Mouse (Mus musculus): ENCODE data around the gene Cpped1.

The Cpped1 gene

DNA sequence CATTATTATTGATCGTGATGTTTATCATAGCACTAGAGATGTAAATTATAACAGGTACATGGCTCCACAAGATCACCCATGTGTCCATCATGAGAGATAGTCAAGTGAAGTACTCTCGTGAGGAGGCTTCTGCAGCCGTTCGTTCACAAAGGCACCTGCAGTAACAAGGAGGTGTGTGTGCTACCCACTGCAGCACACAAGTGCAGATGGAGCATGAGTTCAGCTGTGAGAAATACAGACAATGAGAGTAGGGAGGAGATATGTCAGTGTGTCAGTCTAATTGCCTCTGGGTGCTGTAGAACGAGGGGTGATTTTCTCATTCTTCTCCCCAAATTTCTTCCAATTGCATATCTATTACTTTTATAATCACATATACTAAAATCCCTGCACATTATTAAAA, 63.9 kb downstream of the Cpped1 start:
- no peak for DNase-seq (ENCODE audit: low spot score in 2 of 2)

DNA sequence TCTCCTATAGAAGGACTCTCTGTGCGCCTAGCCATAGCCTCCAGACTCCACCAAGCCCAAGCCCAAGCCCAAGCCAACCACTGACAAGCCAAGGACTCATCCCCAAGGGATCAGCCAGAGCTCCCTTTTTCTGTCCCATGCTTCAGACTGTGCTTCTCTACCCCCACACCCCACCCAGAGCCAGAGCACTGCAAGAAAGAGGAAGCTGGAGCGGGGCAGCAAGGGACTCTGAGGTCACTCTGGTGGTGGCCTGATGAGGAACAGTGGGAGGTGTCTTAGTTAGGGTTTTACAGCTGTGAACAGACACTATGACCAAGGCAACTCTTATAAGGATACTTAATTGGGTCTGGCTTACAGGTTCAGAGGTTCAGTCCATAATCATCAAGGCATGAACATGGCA, 65.8 kb downstream of the Cpped1 start:
- DNase-seq (ENCODE audit: low spot score in 2 of 2): no peak

DNA sequence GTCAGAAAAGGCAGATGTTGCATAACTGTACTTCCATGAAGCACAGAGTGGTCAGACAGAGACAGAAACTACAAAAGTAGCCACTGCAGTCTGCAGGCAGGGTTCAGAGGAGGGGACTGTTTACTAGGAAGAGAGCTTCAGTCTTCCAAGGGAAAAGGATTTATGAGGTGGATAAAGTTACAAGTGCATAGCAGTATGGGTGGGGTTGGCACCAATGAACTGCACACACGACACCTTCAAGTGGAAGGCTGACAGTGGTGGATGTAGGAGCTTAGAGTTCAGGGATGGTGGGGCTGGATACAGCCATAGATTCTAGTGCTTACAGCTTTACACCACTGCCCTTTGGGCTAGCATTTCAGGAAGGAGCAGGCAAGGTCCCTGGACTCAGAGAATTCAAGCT, 75.8 kb downstream of the Cpped1 start:
- DNase-seq (ENCODE audit: low spot score in 2 of 2): no peak

DNA sequence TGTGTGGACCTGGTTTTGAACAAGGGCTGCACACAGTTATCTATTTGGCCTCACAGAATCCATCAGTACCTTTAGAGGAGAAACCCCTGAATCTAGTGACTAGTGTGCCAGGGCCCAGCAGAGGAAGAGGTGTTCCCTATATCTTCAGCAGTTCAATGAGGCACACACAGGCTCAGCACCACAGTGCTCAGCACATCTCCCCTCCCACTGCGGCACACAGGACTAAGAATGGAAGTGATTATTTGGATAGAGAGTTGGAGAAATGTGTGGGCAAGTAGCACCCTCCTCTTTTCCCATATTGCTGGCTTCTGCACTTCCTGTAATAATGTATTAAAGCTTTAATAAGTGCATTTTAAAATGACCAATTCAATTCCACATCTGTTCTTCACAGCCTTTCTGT, 80.4 kb downstream of the Cpped1 start:
- DNase-seq (ENCODE audit: low spot score in 2 of 2): no peak

- peak; percentile 24 to 37 for DNase-seq (ENCODE audit: low spot score in 2 of 2)
Observed at GRCm38 (mm10) chr16:11824833-11825232, 84.4 kb downstream of the Cpped1 start.

DNA sequence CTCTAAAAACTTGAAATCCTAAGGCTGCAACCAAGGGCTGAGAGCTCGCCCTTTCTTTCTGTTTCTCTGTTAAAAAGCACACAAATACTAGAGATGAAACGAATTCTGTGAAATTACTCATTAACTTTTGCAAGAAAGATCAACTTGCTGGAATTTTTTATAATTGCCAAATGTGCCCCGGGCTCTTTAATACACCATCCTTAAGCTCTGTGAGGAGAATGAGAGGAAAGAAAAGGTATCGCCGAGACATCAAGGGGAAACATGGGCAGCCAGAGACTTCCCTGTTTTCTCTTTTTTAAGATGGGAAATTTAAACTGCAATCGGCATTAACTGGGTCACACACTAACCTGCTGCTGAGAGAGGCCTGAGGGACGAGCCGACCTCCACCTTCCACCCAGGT, 84.9 kb downstream of the Cpped1 start:
- DNase-seq (ENCODE audit: low spot score in 2 of 2): no peak

- DNase-seq (ENCODE audit: low spot score in 2 of 2): no peak
Observed at GRCm38 (mm10) chr16:11820791-11821190, 88.5 kb downstream of the Cpped1 start.

GRCm38 (mm10) chr16:11814935-11815650, 94.2 kb downstream of the Cpped1 start:
- DNase-seq (ENCODE audit: low spot score in 2 of 2): no peak

GRCm38 (mm10) chr16:11812119-11812518, 97.1 kb downstream of the Cpped1 start:
- DNase-seq (ENCODE audit: low spot score in 2 of 2): no peak

DNA sequence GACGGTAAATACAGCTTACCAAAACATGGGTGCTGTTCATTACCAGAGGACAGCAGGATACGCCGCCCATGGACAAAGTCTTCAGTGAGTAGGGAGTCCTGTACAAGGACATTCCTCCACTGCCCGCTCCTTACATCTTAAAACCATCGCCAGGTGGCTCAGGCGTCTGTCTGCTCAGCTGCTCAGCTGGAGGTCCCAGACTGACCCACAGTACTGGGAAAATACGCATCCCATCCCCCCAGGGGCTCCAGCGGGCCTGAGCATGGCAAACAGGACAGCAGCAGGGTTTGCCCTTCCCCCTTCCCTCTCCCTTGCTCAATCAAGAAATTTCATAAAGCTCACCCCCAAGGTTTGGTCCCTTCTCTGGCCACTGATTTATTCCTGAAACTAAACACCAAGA, 99.6 kb downstream of the Cpped1 start:
- DNase-seq (ENCODE audit: low spot score in 2 of 2): no peak

DNA sequence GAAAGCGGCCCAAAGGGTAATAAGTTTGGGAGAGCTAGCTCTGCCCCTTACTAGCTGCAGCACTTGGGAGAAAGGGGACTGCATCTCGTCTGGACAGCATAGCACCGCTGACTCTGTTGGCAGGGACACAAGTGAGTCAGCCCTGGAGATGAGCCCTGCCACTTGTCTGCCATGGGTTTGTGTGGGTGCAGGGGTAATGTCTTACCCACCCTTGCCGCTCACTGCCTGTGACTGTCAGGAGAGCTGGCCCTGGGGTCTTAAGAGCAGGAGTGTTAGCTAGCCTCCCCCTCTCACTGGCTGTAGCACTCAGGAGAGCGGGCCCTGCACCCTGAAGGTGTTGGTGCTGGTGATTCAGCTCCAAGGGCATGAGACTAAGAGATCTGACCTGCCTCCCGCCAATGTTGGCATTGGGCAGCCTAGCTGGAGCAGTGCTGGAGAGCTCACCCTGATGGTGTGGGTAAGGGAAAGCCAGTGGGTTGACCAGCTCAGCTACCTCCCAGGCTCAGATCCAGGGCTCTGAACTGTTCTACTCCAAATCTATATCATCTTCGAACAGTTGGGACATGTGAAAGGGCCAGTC, 107.2 kb downstream of the Cpped1 start:
- no peak for DNase-seq (ENCODE audit: low spot score in 2 of 2)

DNA sequence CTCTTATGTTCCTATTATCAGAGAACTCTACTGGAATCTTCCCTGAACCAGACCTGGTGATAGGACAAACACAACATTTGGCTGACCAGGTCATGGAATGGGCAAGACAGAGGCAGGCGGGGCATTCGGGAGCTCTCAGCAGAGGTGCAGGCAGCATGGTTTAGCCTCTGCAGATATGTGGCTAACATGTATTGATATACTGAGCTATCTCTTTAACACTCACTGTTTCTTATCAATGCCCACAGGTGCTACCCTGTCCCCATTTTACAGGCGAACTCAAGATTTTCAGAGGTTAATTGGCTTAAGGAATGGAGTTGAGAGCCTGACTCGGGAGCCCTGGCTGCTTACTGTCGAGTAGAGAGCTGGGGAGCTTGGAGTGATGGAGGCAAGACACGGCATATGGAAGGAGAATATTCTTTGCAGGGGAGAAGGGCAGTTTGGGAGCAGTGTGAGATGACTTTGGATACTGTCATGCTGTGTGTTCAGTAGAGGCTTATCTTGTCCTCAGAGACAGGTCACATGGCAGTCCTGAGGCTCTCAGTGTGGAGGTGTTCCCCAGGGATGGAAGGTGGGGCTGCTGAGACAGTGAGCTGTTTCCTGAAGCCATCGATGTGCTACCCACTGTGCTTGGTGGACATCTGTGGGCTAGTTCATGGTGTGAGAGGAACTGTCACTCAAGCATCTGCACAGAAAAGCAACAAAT, 113.3 kb downstream of the Cpped1 start:
- no peak for DNase-seq (ENCODE audit: low spot score in 2 of 2)

DNA sequence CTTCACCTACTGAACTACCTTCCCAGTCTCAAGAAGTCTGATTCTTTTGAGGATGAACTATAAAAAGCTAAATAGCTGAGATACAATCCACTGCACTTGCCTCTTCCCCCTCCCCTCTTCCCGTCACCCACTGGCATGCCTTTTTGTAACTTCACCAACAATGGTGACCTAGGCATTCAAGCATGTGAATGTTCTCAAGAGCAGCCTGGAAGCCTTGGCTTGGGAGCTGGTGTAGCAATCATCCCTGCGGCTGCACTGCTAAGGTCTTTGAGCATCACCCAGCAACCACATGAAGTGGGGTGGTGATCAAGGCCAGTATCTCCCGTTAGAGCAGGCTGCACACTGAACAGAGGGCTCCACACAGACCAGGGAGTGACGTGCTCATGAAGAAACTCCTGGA, 114.6 kb downstream of the Cpped1 start:
- DNase-seq (ENCODE audit: low spot score in 2 of 2): no peak

GRCm38 (mm10) chr16:11793391-11793790, 115.9 kb downstream of the Cpped1 start:
- no peak for DNase-seq (ENCODE audit: low spot score in 2 of 2)

DNA sequence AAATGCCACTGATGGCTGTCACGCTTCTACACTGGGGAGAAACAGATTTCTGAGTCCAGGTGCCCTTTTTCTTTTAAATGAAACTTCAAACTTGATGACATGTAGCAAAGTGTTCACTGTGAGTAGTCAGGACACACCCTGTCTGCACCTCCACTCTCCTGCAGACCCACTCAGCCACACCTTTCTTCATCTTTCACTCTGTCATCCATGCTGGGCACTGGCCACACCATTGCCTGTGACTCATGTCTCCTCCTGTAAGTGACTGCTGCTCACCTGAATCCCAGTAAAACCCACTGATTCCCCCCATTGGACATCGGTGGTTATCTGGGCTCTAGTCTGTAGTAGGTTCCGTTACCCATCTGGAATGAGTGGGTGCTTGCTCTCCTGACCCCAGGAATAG, 118.8 kb downstream of the Cpped1 start:
- no peak for DNase-seq (ENCODE audit: low spot score in 2 of 2)

GRCm38 (mm10) chr16:11785806-11786205, 123.4 kb downstream of the Cpped1 start:
- DNase-seq (ENCODE audit: low spot score in 2 of 2): no peak

- DNase-seq (ENCODE audit: low spot score in 2 of 2): no peak
Observed at GRCm38 (mm10) chr16:11784354-11784753, 124.9 kb downstream of the Cpped1 start.

DNA sequence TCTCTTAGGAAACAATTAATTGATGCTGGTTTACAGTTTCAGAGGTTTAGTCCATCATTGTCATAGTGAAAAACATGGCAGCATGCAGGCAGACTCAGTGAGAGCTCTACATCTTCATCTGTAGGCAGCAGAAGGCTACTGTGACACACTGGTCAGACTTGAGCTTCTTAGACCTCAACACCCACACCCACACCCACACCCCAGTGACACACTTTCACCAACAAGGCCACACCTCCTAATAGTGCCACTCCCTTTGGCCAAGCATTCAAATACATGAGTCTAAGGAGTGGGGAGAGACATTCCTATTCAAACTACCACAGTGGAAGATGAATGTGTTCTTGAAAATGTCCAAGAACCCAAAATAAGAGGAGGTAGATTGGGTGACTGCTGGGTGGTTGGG, 125.9 kb downstream of the Cpped1 start:
- DNase-seq (ENCODE audit: low spot score in 2 of 2): no peak

DNA sequence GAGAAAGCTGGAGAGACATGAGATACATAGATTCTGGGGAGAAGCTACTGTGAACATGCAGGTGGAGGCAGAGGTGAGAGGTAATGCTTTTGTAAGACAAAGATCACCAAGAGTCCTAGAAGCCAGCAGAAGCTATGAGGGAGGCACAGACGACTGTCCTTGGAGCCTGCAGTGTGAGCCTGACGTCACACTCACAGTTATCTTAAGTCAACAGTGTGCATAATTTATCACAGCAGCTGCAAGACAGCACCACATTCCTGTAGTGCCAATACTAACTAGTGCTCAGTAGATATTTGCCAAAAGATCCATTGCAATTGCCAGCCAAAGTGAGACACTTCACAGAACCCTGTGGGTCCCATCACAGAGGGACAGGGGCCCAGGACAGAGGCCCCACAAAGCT, 127.2 kb downstream of the Cpped1 start:
- no peak for DNase-seq (ENCODE audit: low spot score in 2 of 2)

DNA sequence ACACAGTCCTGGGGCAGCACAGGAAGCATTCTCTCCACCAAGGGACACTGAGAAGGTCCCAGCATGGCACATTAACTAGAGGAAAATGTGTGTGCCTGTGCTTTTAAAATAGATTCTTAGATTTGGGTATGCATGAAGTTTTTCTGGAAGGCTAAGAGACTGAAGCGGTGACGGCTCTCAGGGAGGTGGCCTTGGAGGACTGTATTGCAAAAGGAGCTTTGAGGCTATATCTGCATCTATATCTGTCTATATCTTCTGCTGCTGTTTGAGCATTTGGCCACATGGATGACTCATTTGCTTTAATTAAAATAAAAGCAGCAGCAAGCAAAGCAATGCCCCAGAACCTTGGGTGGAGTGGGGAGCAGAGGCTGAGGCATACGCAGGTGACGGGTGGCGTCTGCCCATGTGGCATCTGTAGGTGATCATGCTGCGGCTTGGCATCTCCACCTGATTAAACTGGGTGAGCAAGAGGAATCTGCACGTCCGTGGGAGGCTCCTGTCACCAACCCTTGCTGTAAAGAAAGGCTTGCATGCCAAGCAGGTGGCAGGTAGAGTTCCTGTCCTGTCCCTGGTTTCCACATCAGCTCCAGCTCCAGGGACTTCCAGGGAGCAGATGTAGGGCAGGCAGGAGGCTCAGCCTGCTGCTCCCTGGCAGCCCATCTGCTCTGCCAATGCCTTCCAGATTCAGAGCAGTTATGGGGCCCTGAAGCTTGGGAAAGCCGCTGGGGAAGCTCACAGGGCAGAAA, 130.4 kb downstream of the Cpped1 start:
- DNase-seq (ENCODE audit: low spot score in 2 of 2): no peak

- no peak for DNase-seq (ENCODE audit: low spot score in 2 of 2)
Observed at GRCm38 (mm10) chr16:11778191-11778590, 131.1 kb downstream of the Cpped1 start.

DNA sequence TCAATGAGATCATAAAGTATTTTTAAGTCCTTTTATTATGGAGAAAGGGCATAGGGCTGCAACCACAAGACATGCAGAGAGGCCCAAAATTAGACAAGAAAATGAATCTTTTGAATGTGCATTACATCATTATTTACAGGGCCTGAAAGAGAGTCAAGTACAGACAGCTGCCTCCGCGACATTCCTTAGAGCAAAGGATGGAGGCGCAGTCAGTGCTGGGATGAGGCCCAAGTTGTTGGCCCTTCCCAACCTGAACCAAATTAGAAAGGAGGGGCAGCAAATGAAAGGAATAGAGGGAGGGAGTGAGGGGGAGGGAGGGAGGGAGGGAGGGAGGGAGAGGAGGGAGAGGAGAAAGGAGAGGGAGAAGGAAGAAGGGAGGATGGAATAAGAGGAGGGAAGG, 132.7 kb downstream of the Cpped1 start:
- DNase-seq (ENCODE audit: low spot score in 2 of 2): no peak

All from frontal cortex, postnatal 10 days (tissue).